Mouse (Mus musculus): ENCODE measurements around the gene Ifitm5. TPM values are rescaled to one million over a fixed set of nuclear protein-coding genes. Genes with fewer than 3 reads are reported as not detected.

The Ifitm5 gene
- total and polyA plus RNA-seq, 2 experiments from 2014 or later, result 0.87 TPM; not detected in 1

DNA sequence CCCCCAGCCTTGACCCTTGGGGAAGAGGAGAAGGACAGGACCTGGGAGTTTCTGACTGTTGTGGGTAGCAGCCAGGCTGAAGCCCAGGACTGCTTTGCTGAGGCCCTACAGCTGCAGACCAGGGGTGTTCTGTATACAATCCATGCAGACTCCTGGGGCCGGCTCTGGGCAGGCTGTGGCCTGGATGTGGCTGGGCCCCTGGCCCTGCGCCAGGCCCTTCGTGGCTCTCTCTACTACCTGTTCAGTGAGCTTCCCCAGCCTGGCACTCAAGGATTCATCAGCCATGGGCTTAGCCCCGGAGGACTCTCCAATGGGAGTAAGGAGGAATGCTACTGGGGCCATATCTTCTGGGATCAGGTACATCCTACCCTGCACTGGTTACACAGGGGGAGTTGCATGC, 6.7 kb downstream of the Ifitm5 start:
- H3K9ac ChIP-seq (replicated peaks; ENCODE audit: low read depth, low read length), result no peak overlapping the region
- DNase-seq (ENCODE audit: low spot score), result no peak

DNA sequence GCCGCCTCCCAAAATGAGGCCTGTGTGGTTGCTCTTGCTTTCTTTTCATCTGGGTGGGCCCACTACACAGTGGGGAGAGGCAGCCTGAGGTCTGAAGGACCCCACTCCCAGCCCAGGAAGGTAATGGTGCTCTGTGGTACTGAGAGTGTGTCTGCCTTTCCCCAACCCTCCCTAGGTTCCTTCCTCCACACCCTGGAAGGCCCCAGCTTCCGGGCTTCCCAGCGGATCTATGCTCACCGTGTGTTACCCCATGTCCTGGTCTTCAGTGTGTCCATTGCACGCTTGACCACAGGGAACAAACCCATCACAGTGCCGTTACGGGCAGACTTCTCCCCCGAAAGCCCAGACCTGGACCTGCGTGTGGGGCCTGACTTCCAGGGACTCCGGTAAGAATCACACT, 7.3 kb downstream of the Ifitm5 start:
- Histone ChIP-seq H3K4me2 (ENCODE audit: low read depth, low read length) (no peak overlapping the region), H3K9me3 (replicated peaks; ENCODE audit: control insufficient read depth, low read length) (no peaks in the 10 kb centered on the region), H3K4me1 (ENCODE audit: control insufficient read depth, insufficient read depth) (peaks cover 17% of the 10 kb centered on the region; the same call in 1 of the 2 replicates), H3K4me3 (ENCODE audit: low read depth, low read length) (no peak overlapping the region), H3K36me3 (replicated peaks; ENCODE audit: control insufficient read depth, insufficient read depth, low read length) (0 out of 2 replicates have a peak, but pooled peaks cover 11% of the 10 kb centered on the region), H3K9ac (replicated peaks; ENCODE audit: low read depth, low read length) (no peak overlapping the region), H3K27me3 (ENCODE audit: control insufficient read depth, insufficient read depth, low read length) (no peaks in the 10 kb centered on the region), H3K27ac (ENCODE audit: low read depth) (peak overlapping the region; percentile 88)
- TF ChIP-seq EP300 (IDR thresholded peaks at IDR 0.05; ENCODE audit: low read depth) (no peak), CTCF (IDR thresholded peaks at IDR 0.05; ENCODE audit: low read depth) (no peak)
- ATAC-seq (ENCODE audit: insufficient read depth, low read depth) (no peak), DNase-seq (ENCODE audit: low spot score) (no peak)
- 84% methylated on average over 10 of the region's 10 CpGs for WGBS

More for the DNA sequence above, 6.7 kb downstream of the Ifitm5 start:
- Histone ChIP-seq H3K4me2 (ENCODE audit: low read depth, low read length) (no peak overlapping the region), H3K27ac (ENCODE audit: low read depth) (no peak overlapping the region), H3K4me3 (ENCODE audit: low read depth, low read length) (no peak overlapping the region), H3K9me3 (replicated peaks; ENCODE audit: control insufficient read depth, low read length) (no peaks in the 10 kb centered on the region), H3K27me3 (ENCODE audit: control insufficient read depth, insufficient read depth, low read length) (no peaks in the 10 kb centered on the region), H3K36me3 (replicated peaks; ENCODE audit: control insufficient read depth, insufficient read depth, low read length) (0 out of 2 replicates have a peak, but pooled peaks cover 11% of the 10 kb centered on the region), H3K4me1 (ENCODE audit: control insufficient read depth, insufficient read depth) (peaks cover 23% of the 10 kb centered on the region; the same call in 1 of the 2 replicates)
- WGBS, result 80% methylated on average over 4 of the region's 4 CpGs
- no peak for ATAC-seq (ENCODE audit: insufficient read depth, low read depth)
- TF ChIP-seq EP300 (IDR thresholded peaks at IDR 0.05; ENCODE audit: low read depth) (no peak), CTCF (IDR thresholded peaks at IDR 0.05; ENCODE audit: low read depth) (no peak)

DNA sequence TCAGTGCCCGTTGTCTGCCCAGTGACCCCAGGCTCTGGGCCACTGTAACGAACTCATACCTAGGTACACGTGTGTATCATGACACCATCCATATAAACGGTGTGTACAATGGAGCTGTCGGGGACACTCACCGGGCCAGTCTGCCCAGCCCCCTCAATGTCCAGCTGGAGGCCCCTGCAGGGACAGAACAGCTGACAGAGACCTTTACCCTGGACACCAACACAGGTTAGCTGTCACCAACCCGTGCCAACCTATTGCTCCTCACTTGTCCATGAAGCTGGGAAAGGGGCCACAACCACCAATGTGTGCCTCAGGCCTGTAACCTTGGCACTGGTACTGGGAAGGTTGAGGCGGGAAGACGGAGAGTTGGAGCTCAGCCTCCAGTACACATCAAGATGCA, 7.8 kb downstream of the Ifitm5 start:
- WGBS, result 64% methylated on average over 9 of the region's 9 CpGs
- Histone ChIP-seq H3K36me3 (replicated peaks; ENCODE audit: control insufficient read depth, insufficient read depth, low read length) (0 out of 2 replicates have a peak, but pooled peaks cover 11% of the 10 kb centered on the region), H3K27me3 (ENCODE audit: control insufficient read depth, insufficient read depth, low read length) (no peaks in the 10 kb centered on the region), H3K9me3 (replicated peaks; ENCODE audit: control insufficient read depth, low read length) (no peaks in the 10 kb centered on the region), H3K4me1 (ENCODE audit: control insufficient read depth, insufficient read depth) (peaks cover 15% of the 10 kb centered on the region; the same call in 1 of the 2 replicates), H3K27ac (ENCODE audit: low read depth) (peak overlapping the region; percentile 88), H3K4me2 (ENCODE audit: low read depth, low read length) (peak overlapping the region; percentile 64), H3K4me3 (ENCODE audit: low read depth, low read length) (peak overlapping the region; percentile 56), H3K9ac (replicated peaks; ENCODE audit: low read depth, low read length) (peak overlapping the region; percentile 60)
- ATAC-seq (ENCODE audit: insufficient read depth, low read depth) (no peak), DNase-seq (ENCODE audit: low spot score) (no peak)
- TF ChIP-seq CTCF (IDR thresholded peaks at IDR 0.05; ENCODE audit: low read depth) (no peak), EP300 (IDR thresholded peaks at IDR 0.05; ENCODE audit: low read depth) (no peak)

DNA sequence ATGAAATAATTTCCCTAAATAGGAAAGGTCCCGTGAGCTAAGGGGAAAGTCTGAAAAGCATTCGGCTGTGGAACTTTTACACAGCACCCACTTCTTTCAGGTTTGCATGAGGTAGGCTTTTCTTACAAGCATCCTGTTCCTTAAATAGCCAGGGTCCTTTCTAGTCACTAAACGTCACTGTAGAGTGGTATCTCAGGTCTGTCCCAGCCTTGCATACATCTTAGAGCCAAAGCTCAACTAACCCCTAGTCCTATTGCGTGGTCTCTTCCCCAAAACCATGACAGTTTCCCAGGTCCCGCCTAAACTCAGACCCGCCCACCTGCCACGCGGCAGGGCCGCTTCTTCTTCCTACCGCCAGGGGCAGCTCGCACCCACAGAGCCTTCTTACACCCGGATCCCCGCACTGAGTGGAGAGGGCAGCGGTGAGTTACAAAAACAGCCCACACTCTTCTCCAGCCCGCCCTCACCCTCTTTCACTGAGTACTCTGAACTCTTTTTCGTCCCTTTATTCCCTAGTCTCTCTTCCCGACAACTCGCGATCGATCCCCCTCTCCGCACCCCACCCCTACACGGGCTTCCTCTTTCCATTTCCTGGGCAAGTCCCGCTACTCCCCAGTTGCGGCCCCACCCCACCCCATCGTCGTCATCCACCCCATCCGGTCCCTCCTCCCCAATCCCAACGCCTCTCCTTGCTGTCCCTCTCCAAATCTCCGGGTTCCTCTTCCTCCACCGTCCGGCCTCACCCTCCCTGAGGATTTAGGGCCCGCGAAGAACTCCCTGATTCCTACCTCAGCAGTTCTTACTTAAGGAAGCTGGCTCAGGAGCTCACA, 8.7 kb downstream of the Ifitm5 start, which contains the start of gene Pgghg:
TSS of gene Pgghg (plus strand) at position 170 of the 830 bp plus-strand sequence.
- Histone ChIP-seq H3K9ac (replicated peaks; ENCODE audit: low read depth, low read length) (peak within 1 kb of the TSS; percentile 60), H3K27me3 (ENCODE audit: control insufficient read depth, insufficient read depth, low read length) (no peaks in the 10 kb centered on the region), H3K4me2 (ENCODE audit: low read depth, low read length) (peak within 1 kb of the TSS; percentile 64), H3K4me3 (ENCODE audit: low read depth, low read length) (peak within 1 kb of the TSS; percentile 56), H3K27ac (ENCODE audit: low read depth) (peak within 1 kb of the TSS; percentile 88), H3K36me3 (replicated peaks; ENCODE audit: control insufficient read depth, insufficient read depth, low read length) (0 out of 2 replicates have a peak, but pooled peaks cover 11% of the 10 kb centered on the region), H3K9me3 (replicated peaks; ENCODE audit: control insufficient read depth, low read length) (no peaks in the 10 kb centered on the region), H3K4me1 (ENCODE audit: control insufficient read depth, insufficient read depth) (peaks cover 9% of the 10 kb centered on the region; the same call in 1 of the 2 replicates)
- WGBS, result 3% methylated on average over 33 of the region's 33 CpGs
- ATAC-seq (ENCODE audit: insufficient read depth, low read depth), result peak; percentile 92
- TF ChIP-seq EP300 (IDR thresholded peaks at IDR 0.05; ENCODE audit: low read depth) (no peak), CTCF (IDR thresholded peaks at IDR 0.05; ENCODE audit: low read depth) (peak; percentile 82)
- peak; percentile 92 for DNase-seq (ENCODE audit: low spot score)

DNA sequence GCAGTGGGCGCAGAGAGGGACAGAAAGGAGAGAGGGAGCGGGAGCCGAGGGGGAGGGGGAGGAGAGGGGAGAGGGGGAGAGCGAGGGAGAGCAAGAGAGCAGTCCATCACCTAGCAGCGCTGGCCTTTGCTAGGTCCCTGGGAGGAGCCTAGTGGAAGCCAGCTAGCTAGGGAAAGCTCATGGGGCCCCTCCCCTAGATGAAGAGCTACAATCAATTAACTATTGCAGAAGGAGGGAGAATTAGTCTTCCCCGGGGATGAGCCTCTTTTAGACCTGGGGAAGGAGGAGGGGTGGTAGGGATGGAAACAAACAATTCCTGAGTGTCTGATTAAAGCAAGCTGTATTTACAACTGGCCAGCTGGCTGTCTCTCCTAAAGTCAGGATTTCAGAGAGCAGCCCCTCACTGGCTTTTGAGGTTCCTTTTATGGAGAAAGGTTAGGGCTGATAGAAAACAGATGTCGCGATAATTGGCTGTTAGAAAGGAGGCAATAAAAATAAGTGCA, 10.4 kb downstream of the Ifitm5 start:
- Histone ChIP-seq H3K4me1 (ENCODE audit: control insufficient read depth, insufficient read depth) (peaks cover 7% of the 10 kb centered on the region; the same call in 1 of the 2 replicates), H3K4me2 (ENCODE audit: low read depth, low read length) (no peak overlapping the region), H3K27ac (ENCODE audit: low read depth) (no peak overlapping the region), H3K4me3 (ENCODE audit: low read depth, low read length) (no peak overlapping the region), H3K36me3 (replicated peaks; ENCODE audit: control insufficient read depth, insufficient read depth, low read length) (no peaks in the 10 kb centered on the region), H3K27me3 (ENCODE audit: control insufficient read depth, insufficient read depth, low read length) (no peaks in the 10 kb centered on the region), H3K9ac (replicated peaks; ENCODE audit: low read depth, low read length) (no peak overlapping the region), H3K9me3 (replicated peaks; ENCODE audit: control insufficient read depth, low read length) (no peaks in the 10 kb centered on the region)
- no peak for TF ChIP-seq EP300 (IDR thresholded peaks at IDR 0.05; ENCODE audit: low read depth)
- no peak for TF ChIP-seq CTCF (IDR thresholded peaks at IDR 0.05; ENCODE audit: low read depth)
- WGBS, result 15% methylated on average over 8 of the region's 8 CpGs
- ATAC-seq (ENCODE audit: insufficient read depth, low read depth) (no peak), DNase-seq (ENCODE audit: low spot score) (no peak)

Measured in heart, postnatal 0 days (tissue).